Mouse (Mus musculus): Measurements from ENCODE around the gene Vmn1r90.
"Not testable (repeated sequence)": the region's sequence is repeated elsewhere in the genome, so short reads cannot be mapped to it uniquely, and the experiment has no call there.

Vmn1r90 gene

DNA sequence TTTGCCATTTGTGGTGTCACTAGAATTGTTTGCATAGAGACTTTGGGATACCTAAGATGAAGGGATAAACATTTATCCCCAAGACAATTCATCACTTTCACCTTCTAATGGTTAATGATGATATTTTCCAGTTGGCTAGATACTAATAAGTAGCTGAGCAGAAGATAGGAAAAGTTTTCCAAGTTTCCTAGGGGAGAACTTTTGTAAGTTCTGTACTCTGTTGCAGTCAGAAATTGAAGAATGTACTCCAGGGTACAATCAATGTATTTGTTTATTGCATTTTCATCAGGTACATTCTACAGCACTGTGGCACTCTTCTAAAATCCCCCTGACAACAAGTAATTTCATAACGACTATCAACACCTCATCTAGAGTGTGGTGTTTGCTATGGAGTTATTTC, at the start of gene Vmn1r90:
Vmn1r90 (minus strand) TSS at position 101 of the 400 bp plus-strand sequence.
- no peak for DNase-seq (ENCODE audit: low spot score in 2 of 2)

GRCm38 (mm10) chr7:14593009-14593408, 29.7 kb upstream of the Vmn1r90 start:
- DNase-seq (ENCODE audit: low spot score in 2 of 2): not testable (repeated sequence)

DNA sequence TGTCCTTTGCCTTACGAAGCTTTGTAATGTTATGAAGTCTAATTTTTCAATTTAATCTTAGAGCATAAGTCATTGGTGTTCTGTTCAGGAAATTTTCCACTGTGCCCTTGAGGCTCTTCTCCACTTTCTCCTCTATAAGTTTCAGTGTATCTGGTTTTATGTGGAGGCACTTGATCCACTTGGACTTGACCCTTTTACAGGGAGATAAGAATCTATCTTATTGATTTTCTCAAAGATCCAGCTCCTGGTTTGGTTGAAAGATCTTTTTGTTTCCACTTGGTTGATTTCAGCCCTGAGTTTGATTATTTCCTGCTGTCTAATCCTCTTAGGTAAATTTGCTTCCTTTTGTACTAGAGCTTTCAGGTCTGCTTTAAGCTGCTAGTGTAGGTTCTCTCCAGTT, 11.0 kb downstream of the Vmn1r90 start:
- DNase-seq (ENCODE audit: low spot score in 2 of 2): no peak

DNA sequence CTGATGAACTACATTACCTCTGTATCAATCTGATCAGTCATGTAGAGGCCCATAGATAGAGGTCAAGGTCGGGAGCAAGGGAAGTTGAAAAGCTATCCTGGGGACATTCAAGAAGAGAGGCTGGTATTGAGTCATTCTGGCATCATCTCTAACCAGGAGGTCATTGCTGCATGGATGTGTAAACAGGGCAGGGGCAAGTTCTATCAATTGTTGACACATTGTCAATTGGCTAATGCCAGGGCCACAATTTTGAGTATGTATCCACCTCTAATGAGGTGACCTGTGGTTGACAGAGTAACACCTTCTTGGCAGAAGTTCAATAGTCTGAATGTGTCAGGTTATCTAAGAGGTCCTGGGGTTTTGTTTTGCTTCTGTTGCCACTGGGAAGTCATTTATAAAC, 38.0 kb downstream of the Vmn1r90 start:
- no peak for DNase-seq (ENCODE audit: low spot score in 2 of 2)

GRCm38 (mm10) chr7:14522636-14523035, 40.7 kb downstream of the Vmn1r90 start:
- no peak for DNase-seq (ENCODE audit: low spot score in 2 of 2)

GRCm38 (mm10) chr7:14518301-14518700, 45.0 kb downstream of the Vmn1r90 start:
- no peak for DNase-seq (ENCODE audit: low spot score in 2 of 2)

Measured in urinary bladder, postnatal 4 days (tissue).